ENCODE assay signal across 8 mouse cellular contexts in genomic region chr1:77978696-77979095, GRCm38 (mm10).
DNase-seq lines count a peak whose midpoint lies in the region; ATAC-seq and TF ChIP-seq lines count a peak whose summit lies in the region.

No protein-coding gene starts in this region.

- WGBS in heart, postnatal 0 days = 4% methylated on average over 7 of the region's 7 CpGs
- WGBS in midbrain, embryonic 11.5 days = 6% methylated on average over 7 of the region's 7 CpGs
- 7% methylated on average over 7 of the region's 7 CpGs for WGBS in spleen, adult 2 months

- no peaks in the 10 kb centered on the region for H3K36me3 ChIP-seq in heart, postnatal 0 days (replicated peaks; ENCODE audit: control insufficient read depth, insufficient read depth, low read length)
- H3K36me3 ChIP-seq in midbrain, embryonic 11.5 days (ENCODE audit: control insufficient read depth, insufficient read depth, low read length) = no peaks in the 10 kb centered on the region
- H3K36me3 ChIP-seq in spleen, adult 2 months (ENCODE audit: control insufficient read depth, insufficient read depth, low read length) = no peaks in the 10 kb centered on the region

- TF ChIP-seq POLR2A in spleen, adult 2 months (IDR thresholded peaks at IDR 0.05; ENCODE audit: low read depth, low read length) = no peak

- no peak for TF ChIP-seq EP300 in heart, postnatal 0 days (IDR thresholded peaks at IDR 0.05; ENCODE audit: low read depth)

- H3K4me1 ChIP-seq in heart, postnatal 0 days (ENCODE audit: control insufficient read depth, insufficient read depth) = no peaks in the 10 kb centered on the region
- no peaks in the 10 kb centered on the region for H3K4me1 ChIP-seq in midbrain, embryonic 11.5 days (ENCODE audit: control insufficient read depth, insufficient read depth, low read length)
- no peaks in the 10 kb centered on the region for H3K4me1 ChIP-seq in spleen, adult 2 months (ENCODE audit: control insufficient read depth, insufficient read depth, insufficient read length)

- no peaks in the 10 kb centered on the region for H3K9me3 ChIP-seq in heart, postnatal 0 days (replicated peaks; ENCODE audit: control insufficient read depth, low read length)
- no peaks in the 10 kb centered on the region for H3K9me3 ChIP-seq in midbrain, embryonic 11.5 days (ENCODE audit: control insufficient read depth, low read length)

- no peak overlapping the region for H3K9ac ChIP-seq in heart, postnatal 0 days (replicated peaks; ENCODE audit: low read depth, low read length)
- no peak overlapping the region for H3K9ac ChIP-seq in midbrain, embryonic 11.5 days (ENCODE audit: low read length)

- peak; percentile 62 for DNase-seq in gastrocnemius, adult 18-20 months (ENCODE audit: low spot score)
- no peak for DNase-seq in gastrocnemius, postnatal 25 days
- peak; percentile 26 for DNase-seq in adrenal gland, adult 8-10 months
- DNase-seq in embryo, embryonic 10.5 days (ENCODE audit: low spot score) = peak; percentile 91
- DNase-seq in heart, postnatal 0 days (ENCODE audit: low spot score) = peak; percentile 76
- DNase-seq in layer of hippocampus, postnatal 36 days = peak; percentile 56 to 65
- peak; percentile 97 for DNase-seq in midbrain, embryonic 11.5 days (ENCODE audit: low spot score, missing footprints)
- DNase-seq in spleen, adult 2 months (ENCODE audit: low read depth in 1 of 2, low spot score in 2 of 2) = peak; percentile 1 to 11

- no peaks in the 10 kb centered on the region for H3K27me3 ChIP-seq in heart, postnatal 0 days (ENCODE audit: control insufficient read depth, insufficient read depth, low read length)
- H3K27me3 ChIP-seq in midbrain, embryonic 11.5 days (ENCODE audit: control insufficient read depth, insufficient read depth, low read length) = peaks cover 3% of the 10 kb centered on the region
- no peaks in the 10 kb centered on the region for H3K27me3 ChIP-seq in spleen, adult 2 months (ENCODE audit: control insufficient read depth, insufficient read depth, low read length)

- H3K4me2 ChIP-seq in heart, postnatal 0 days (ENCODE audit: low read depth, low read length) = no peak overlapping the region
- H3K4me2 ChIP-seq in midbrain, embryonic 11.5 days = no peak overlapping the region

- no peak for ATAC-seq in heart, postnatal 0 days (ENCODE audit: insufficient read depth, low read depth)
- 0 out of 2 replicates have a peak, but pooled peaks have one; percentile 48 for ATAC-seq in midbrain, embryonic 11.5 days (ENCODE audit: low FRiP score)

- TF ChIP-seq CTCF in heart, postnatal 0 days (IDR thresholded peaks at IDR 0.05; ENCODE audit: low read depth) = peak; percentile 86
- peak; percentile 55; the same call in 1 of the 2 replicates for TF ChIP-seq CTCF in spleen, adult 2 months (IDR thresholded peaks at IDR 0.05; ENCODE audit: extremely low read depth, insufficient read depth, insufficient read length, insufficient replicate concordance)

- H3K4me3 ChIP-seq in heart, postnatal 0 days (ENCODE audit: low read depth, low read length) = no peak overlapping the region
- H3K4me3 ChIP-seq in midbrain, embryonic 11.5 days (ENCODE audit: low read depth, low read length) = no peak overlapping the region
- H3K4me3 ChIP-seq in spleen, adult 2 months (ENCODE audit: extremely low read depth, insufficient read depth, insufficient read length) = no peak overlapping the region

- no peak overlapping the region for H3K27ac ChIP-seq in heart, postnatal 0 days (ENCODE audit: low read depth)
- H3K27ac ChIP-seq in midbrain, embryonic 11.5 days (ENCODE audit: low read depth, low read length) = no peak overlapping the region
- no peak overlapping the region for H3K27ac ChIP-seq in spleen, adult 2 months (ENCODE audit: insufficient read depth, low read length)
